Mouse (Mus musculus) 3134 (cell line): ENCODE results near the gene Sh3bgrl.

Experiments used
- DNase-seq: peaks from one replicate; pipeline ENCODE4 v3.0.0-alpha.2; 2011; ENCODE audit warnings: low spot score; ENCODE audit not compliant: insufficient read length; ENCODE audit errors: extremely low read depth

Sh3bgrl gene

GRCm38 (mm10) chrX:109235383-109236036, 140.3 kb downstream of the Sh3bgrl start:
- DNase-seq, result no peak

DNA sequence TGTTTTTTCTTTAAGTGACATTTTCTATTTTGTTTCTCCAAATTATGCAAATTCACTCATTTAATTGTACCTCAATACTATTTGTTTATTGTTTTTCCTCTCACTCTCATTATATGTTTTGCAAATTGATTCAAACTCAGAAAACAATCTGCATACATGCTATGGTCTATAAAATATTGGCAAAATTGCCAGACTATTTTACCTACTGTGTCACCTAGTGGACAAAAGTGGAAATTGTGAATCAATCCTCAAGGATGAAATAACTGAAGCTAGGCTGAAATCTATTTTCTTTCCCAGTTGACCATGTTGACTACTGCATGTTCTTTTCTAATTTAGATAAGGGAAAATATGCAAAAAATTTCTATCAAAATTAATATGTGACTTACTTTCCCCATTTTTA, 143.0 kb downstream of the Sh3bgrl start:
- DNase-seq, result no peak
